In genomic region chr4:132156941-132157622, GRCm38 (mm10) we compare ENCODE assay signal across 30 mouse cellular contexts. TPM values are rescaled to one million over a fixed set of nuclear protein-coding genes. Genes with fewer than 3 reads are reported as not detected.
DNase-seq lines count a peak whose midpoint lies in the region; ATAC-seq and TF ChIP-seq lines count a peak whose summit lies in the region.
"Had no signal": no experiment of that assay in that cellular context is flagged by ENCODE, and none has a peak within 500 bp of the region (broad histone marks: within the 10 kb centered on the region; RNA-seq: fewer than 3 reads in every experiment).

No protein-coding gene starts in this region.

- 0 out of 2 replicates have a peak, but pooled peaks cover 6% of the 10 kb centered on the region for H3K4me1 ChIP-seq in intestine, embryonic 15.5 days (replicated peaks)
- peaks cover 8% of the 10 kb centered on the region for H3K4me1 ChIP-seq in intestine, embryonic 16.5 days (ENCODE audit: control insufficient read depth, insufficient read depth, low read length)
- peaks cover 5% of the 10 kb centered on the region for H3K4me1 ChIP-seq in brown adipose tissue, adult 24 weeks (ENCODE audit: control insufficient read depth, insufficient read depth, insufficient read length, low read length)
- H3K4me1 ChIP-seq: heart, embryonic 15.5 days; lung, embryonic 15.5 days had no signal

- H3K27me3 ChIP-seq in intestine, embryonic 15.5 days (replicated peaks): no peaks in the 10 kb centered on the region
- H3K27me3 ChIP-seq in intestine, embryonic 16.5 days (replicated peaks; ENCODE audit: control insufficient read depth, insufficient read depth, low read length): no peaks in the 10 kb centered on the region
- H3K27me3 ChIP-seq: embryonic facial prominence, embryonic 12.5 days; forebrain, embryonic 12.5 days; heart, embryonic 15.5 days; limb, embryonic 15.5 days; lung, embryonic 15.5 days had no signal

- 56% methylated on average over 12 of the region's 12 CpGs for WGBS in intestine, embryonic 15.5 days
- 59% methylated on average over 12 of the region's 12 CpGs for WGBS in intestine, embryonic 16.5 days

- intact Hi-C loops in gastrocnemius, adult 2 months (cut with DNase I): no loop called here

- ATAC-seq in intestine, embryonic 15.5 days: peak; percentile 62
- no peak for ATAC-seq in intestine, embryonic 16.5 days
- ATAC-seq: hindbrain, postnatal 0 days; midbrain, embryonic 16.5 days had no signal

- no peak overlapping the region for H3K9ac ChIP-seq in intestine, embryonic 15.5 days
- H3K9ac ChIP-seq in intestine, embryonic 16.5 days (ENCODE audit: low read depth, low read length): no peak overlapping the region
- H3K9ac ChIP-seq: embryonic facial prominence, embryonic 12.5 days; forebrain, embryonic 12.5 days; heart, embryonic 15.5 days; limb, embryonic 15.5 days; liver, embryonic 14.5 days; lung, embryonic 15.5 days had no signal

- peak overlapping the region; percentile 1; the same call in 1 of the 2 replicates for H3K4me3 ChIP-seq in gastrocnemius, adult 2 months
- H3K4me3 ChIP-seq in intestine, embryonic 15.5 days (replicated peaks): no peak overlapping the region
- no peak overlapping the region for H3K4me3 ChIP-seq in intestine, embryonic 16.5 days (ENCODE audit: low read length)
- H3K4me3 ChIP-seq in brown adipose tissue, adult 24 weeks (ENCODE audit: insufficient read depth, low read depth, low read length): no peak overlapping the region
- H3K4me3 ChIP-seq: embryonic facial prominence, embryonic 12.5 days; erythroblast, embryonic 14.5 days; forebrain, embryonic 12.5 days; heart, embryonic 15.5 days; limb, embryonic 15.5 days; lung, embryonic 15.5 days; myocyte had no signal

- no peaks in the 10 kb centered on the region for H3K36me3 ChIP-seq in intestine, embryonic 15.5 days
- no peaks in the 10 kb centered on the region for H3K36me3 ChIP-seq in intestine, embryonic 16.5 days (ENCODE audit: control insufficient read depth, insufficient read depth, low read length)
- H3K36me3 ChIP-seq: embryonic facial prominence, embryonic 12.5 days; forebrain, embryonic 12.5 days; heart, embryonic 15.5 days; limb, embryonic 15.5 days; lung, embryonic 15.5 days had no signal

- H3K4me2 ChIP-seq in intestine, embryonic 15.5 days (replicated peaks): no peak overlapping the region
- no peak overlapping the region for H3K4me2 ChIP-seq in intestine, embryonic 16.5 days (ENCODE audit: low read depth, low read length)
- H3K4me2 ChIP-seq: embryonic facial prominence, embryonic 12.5 days; forebrain, embryonic 12.5 days; heart, embryonic 15.5 days; limb, embryonic 15.5 days; lung, embryonic 15.5 days had no signal

- no peak for TF ChIP-seq CTCF in gastrocnemius, adult 2 months (IDR thresholded peaks at IDR 0.05)

- no peaks in the 10 kb centered on the region for H3K9me3 ChIP-seq in intestine, embryonic 15.5 days
- H3K9me3 ChIP-seq in intestine, embryonic 16.5 days (ENCODE audit: control insufficient read depth, low read length): no peaks in the 10 kb centered on the region
- H3K9me3 ChIP-seq: embryonic facial prominence, embryonic 12.5 days; forebrain, embryonic 12.5 days; heart, embryonic 15.5 days; limb, embryonic 15.5 days had no signal

- peak overlapping the region; percentile 65 for H3K27ac ChIP-seq in gastrocnemius, adult 2 months
- no peak overlapping the region for H3K27ac ChIP-seq in intestine, embryonic 15.5 days
- H3K27ac ChIP-seq in intestine, embryonic 16.5 days (ENCODE audit: low read length): no peak overlapping the region
- H3K27ac ChIP-seq in brown adipose tissue, adult 24 weeks (replicated peaks; ENCODE audit: low read depth, low read length): 0 out of 2 replicates have a peak overlapping the region, but pooled peaks have one; percentile 18
- H3K27ac ChIP-seq: embryonic facial prominence, embryonic 12.5 days; forebrain, embryonic 12.5 days; heart, embryonic 15.5 days; hindbrain, postnatal 0 days; kidney, postnatal 0 days; limb, embryonic 15.5 days; liver, embryonic 14.5 days; lung, embryonic 15.5 days had no signal

- no peak for DNase-seq in gastrocnemius, adult 2 months
- DNase-seq in gastrocnemius, postnatal 10 days: no peak
- peak; percentile 33 to 57 for DNase-seq in urinary bladder, postnatal 36 days (ENCODE audit: low spot score in 2 of 2)
- no peak for DNase-seq in left cerebral cortex, adult 18-20 months (ENCODE audit: low spot score in 2 of 2)
- DNase-seq: adrenal gland, postnatal 36 days; cerebellum, adult 11 months; cerebellum, adult 9-11 months; kidney, adult 2 months; layer of hippocampus, adult 9-11 months; left cerebral cortex, postnatal 4 days; lung, postnatal 4 days; thymus, adult 2 months; thymus, postnatal 4 days had no signal

RNA-seq across cellular contexts. Expression of gene Oprd1, which starts 12.8 kb away (rescaled TPM):
- not detected for total RNA-seq in gastrocnemius, adult 2 months (2021)
- total RNA-seq in gastrocnemius, postnatal 10 days (2021): not detected
- 0.28 and 0.34 TPM in 2 replicates for polyA plus RNA-seq in intestine, embryonic 15.5 days (2015; fragmentation: Nextera tagmentation; extraction: Ambion mirVana)
- polyA plus RNA-seq in intestine, embryonic 16.5 days (2015; fragmentation: Nextera tagmentation; extraction: Ambion mirVana): 0.22 and 0.26 TPM in 2 replicates
- polyA plus RNA-seq in brown adipose tissue, adult 24 weeks (2012; ENCODE audit: insufficient read depth, insufficient read length, missing spikeins): 0.38 TPM in 1 of 2 replicates, not detected in the other
- total RNA-seq in left cerebral cortex, adult 18-20 months (2021): 10 to 100 TPM; 21.6 TPM
- total RNA-seq: common myeloid progenitor, adult 5-6 weeks; hematopoietic stem cell, adult 5-6 weeks; megakaryocyte-erythroid progenitor cell, adult 5-6 weeks had no signal
- polyA plus RNA-seq: erythroblast, embryonic 14.5 days; myocyte had no signal

RNA-seq across cellular contexts. Expression of gene Ythdf2, which starts 55.0 kb away (rescaled TPM):
- 10 to 100 TPM; 27.3 to 27.6 TPM for total RNA-seq in gastrocnemius, adult 2 months (2021)
- 10 to 100 TPM; 31.9 to 36.0 TPM for total RNA-seq in gastrocnemius, postnatal 10 days (2021)
- 70.6 and 86.5 TPM in 2 replicates for polyA plus RNA-seq in intestine, embryonic 15.5 days (2015; fragmentation: Nextera tagmentation; extraction: Ambion mirVana)
- 62.4 and 73.7 TPM in 2 replicates for polyA plus RNA-seq in intestine, embryonic 16.5 days (2015; fragmentation: Nextera tagmentation; extraction: Ambion mirVana)
- polyA plus RNA-seq in brown adipose tissue, adult 24 weeks (2012; ENCODE audit: insufficient read depth, insufficient read length, missing spikeins): 22.4 and 24.6 TPM in 2 replicates
- 10 to 100 TPM; 45.0 to 48.1 TPM for total RNA-seq in left cerebral cortex, adult 18-20 months (2021)

Comparison
In these comparisons a context has a peak if more than half of its experiments do, and no peak if none do; other contexts are left out.
1. DNase-seq: peak in urinary bladder, postnatal 36 days (2 of 2); none in gastrocnemius, adult 2 months (single experiment), gastrocnemius, postnatal 10 days (single experiment) and left cerebral cortex, adult 18-20 months (0 of 2).
2. H3K27ac ChIP-seq: peak in gastrocnemius, adult 2 months (single experiment) and brown adipose tissue, adult 24 weeks (single experiment); none in intestine, embryonic 15.5 days (single experiment) and intestine, embryonic 16.5 days (single experiment).
3. RNA of gene Oprd1, which starts 12.8 kb away (total RNA-seq): 21.6 TPM in left cerebral cortex, adult 18-20 months; not detected in gastrocnemius, postnatal 10 days and not detected in gastrocnemius, adult 2 months; every median in the first group is over 10 times any median in the second.